Mouse (Mus musculus): ENCODE data around the gene Crybb3. TPM values are rescaled to one million over a fixed set of nuclear protein-coding genes. Genes with fewer than 3 reads are reported as not detected.

Crybb3 gene
- polyA plus RNA-seq, 1 experiment from 2014 or later: 0.68 TPM

DNA sequence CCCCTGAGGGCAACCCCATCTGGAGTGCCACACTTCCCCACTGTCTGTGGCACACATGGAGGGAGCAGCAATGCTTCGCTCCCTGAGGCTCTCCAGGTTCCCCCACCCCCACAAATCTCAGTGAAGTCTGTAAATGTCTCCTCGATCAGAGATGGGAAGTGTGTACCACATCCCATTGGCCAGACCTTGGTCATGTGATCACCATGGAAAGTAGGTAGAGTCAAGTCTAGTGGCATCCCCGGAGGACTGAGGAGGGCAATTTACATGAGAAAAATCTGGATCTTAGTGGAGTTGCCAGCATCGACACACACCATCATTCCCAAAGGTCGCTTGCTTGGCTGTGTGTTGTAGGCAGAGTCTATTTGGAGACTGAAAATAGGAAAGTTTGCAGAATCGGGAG lies 42.8 kb downstream of the Crybb3 start:
- H3K9ac ChIP-seq: no peak overlapping the region
- no peaks in the 10 kb centered on the region for H3K27me3 ChIP-seq
- peaks cover 41% of the 10 kb centered on the region for H3K4me1 ChIP-seq (replicated peaks)
- H3K36me3 ChIP-seq: no peaks in the 10 kb centered on the region
- no peak overlapping the region for H3K27ac ChIP-seq
- 74% methylated on average over 6 of the region's 6 CpGs for WGBS
- H3K9me3 ChIP-seq: no peaks in the 10 kb centered on the region
- no peak for ATAC-seq (ENCODE audit: low FRiP score)
- H3K4me2 ChIP-seq: no peak overlapping the region
- no peak overlapping the region for H3K4me3 ChIP-seq

DNA sequence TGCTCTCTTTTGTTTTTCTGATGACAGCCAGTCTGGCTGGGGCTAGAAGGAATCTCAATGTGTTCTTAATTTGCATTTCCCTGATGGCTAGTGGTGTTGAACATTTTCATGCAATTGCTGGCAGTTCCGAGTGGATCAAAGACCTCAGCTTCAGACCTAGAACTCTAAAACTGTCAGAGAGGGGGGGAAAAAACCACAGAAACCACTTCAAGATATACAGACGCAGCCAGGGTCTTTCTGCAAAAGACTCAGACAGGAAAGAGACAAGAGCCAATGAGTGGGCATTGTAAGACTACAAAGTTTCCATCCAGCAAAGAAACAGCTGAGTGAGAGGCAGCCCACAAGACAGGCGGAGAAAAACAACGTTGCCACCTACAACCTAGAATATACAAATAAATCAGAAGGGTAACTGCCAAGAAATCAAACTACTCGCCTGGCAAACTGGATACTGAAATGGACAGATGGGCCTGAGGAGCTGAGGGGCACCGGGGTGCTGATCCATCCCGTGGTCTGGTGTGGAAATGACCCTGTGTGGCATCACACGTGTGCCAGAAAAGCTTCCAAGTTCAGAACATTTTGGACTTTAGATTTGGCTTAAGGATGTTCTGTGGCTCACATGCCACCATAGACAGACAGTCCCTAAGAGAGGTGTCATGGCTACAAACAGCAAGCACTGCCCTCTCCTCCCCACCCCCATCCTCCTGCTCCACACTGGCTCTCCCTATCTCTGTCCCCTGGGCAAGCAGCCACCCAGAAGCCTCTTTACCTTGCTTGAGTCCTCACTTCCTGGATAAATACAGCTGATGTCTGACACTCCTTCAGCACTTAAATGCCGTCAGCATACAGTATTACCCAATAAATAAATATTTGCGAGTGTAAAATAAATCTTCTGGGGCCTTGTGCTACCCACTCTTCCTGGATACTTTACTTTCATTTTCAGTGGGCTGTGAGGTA lies 46.0 kb downstream of the Crybb3 start:
- no peak for ATAC-seq (ENCODE audit: low FRiP score)
- 65% methylated on average over 10 of the region's 10 CpGs for WGBS
- Histone ChIP-seq H3K9ac (no peak overlapping the region), H3K27me3 (no peaks in the 10 kb centered on the region), H3K9me3 (no peaks in the 10 kb centered on the region), H3K4me2 (no peak overlapping the region), H3K4me1 (replicated peaks) (peaks cover 30% of the 10 kb centered on the region), H3K36me3 (no peaks in the 10 kb centered on the region), H3K27ac (peak overlapping the region; percentile 20), H3K4me3 (no peak overlapping the region)

DNA sequence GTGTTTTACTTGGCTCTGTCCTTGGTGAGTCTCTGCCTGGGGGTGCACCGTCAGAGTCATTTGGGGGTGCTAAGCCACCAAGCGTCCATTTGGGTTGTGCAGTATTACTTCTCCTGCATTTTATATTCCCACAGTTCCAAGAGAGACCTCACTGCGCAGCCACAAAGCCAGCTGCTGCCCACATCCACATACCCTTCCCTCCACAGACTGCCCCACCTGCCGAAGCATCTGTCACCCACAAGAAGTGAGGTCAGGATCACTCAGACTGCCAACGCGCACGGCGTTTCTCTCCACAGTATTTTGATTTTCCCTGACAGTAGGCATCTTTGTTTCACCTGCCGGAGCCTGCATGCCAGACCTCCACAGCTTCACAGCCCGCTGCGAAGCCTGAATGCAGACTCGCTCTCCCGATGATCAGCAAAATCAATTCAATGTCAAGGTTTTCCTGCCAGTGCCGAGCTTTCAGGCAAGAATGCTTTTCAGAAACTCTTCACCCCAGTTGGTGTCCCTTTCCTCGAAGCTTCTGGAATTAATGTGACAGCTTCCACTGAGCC lies 50.1 kb downstream of the Crybb3 start:
- no peak for ATAC-seq (ENCODE audit: low FRiP score)
- Histone ChIP-seq H3K9ac (peak overlapping the region; percentile 53; the same call in 1 of the 2 replicates), H3K27ac (peak overlapping the region; percentile 67), H3K36me3 (no peaks in the 10 kb centered on the region), H3K4me3 (no peak overlapping the region), H3K27me3 (no peaks in the 10 kb centered on the region), H3K9me3 (no peaks in the 10 kb centered on the region), H3K4me2 (0 out of 2 replicates have a peak overlapping the region, but pooled peaks have one; percentile 27), H3K4me1 (replicated peaks) (peaks cover 30% of the 10 kb centered on the region)
- 40% methylated on average over 15 of the region's 15 CpGs for WGBS

DNA sequence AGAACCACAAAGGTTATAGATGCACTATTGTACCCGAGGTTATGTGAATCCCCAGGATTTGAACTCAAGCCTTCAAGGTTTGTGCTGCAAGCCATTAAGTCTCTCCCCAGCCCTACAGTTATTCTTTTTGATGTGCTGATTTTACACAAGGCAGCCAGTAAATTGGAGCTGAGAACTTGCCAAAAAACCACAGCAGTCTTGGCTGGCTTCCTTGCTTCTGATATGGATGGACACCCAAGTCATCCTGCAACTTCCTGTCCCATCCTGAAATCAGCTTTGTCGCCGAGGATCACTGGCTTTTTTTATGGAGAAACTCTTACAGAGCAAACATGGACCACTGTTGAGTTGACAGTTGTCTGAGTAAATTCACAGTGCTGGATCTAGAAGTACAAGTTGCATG lies 51.3 kb downstream of the Crybb3 start:
- Histone ChIP-seq H3K9ac (no peak overlapping the region), H3K4me3 (no peak overlapping the region), H3K9me3 (no peaks in the 10 kb centered on the region), H3K4me1 (replicated peaks) (peaks cover 20% of the 10 kb centered on the region), H3K27me3 (no peaks in the 10 kb centered on the region), H3K27ac (no peak overlapping the region), H3K4me2 (no peak overlapping the region), H3K36me3 (no peaks in the 10 kb centered on the region)
- 77% methylated on average over 3 of the region's 3 CpGs for WGBS
- ATAC-seq (ENCODE audit: low FRiP score): no peak

DNA sequence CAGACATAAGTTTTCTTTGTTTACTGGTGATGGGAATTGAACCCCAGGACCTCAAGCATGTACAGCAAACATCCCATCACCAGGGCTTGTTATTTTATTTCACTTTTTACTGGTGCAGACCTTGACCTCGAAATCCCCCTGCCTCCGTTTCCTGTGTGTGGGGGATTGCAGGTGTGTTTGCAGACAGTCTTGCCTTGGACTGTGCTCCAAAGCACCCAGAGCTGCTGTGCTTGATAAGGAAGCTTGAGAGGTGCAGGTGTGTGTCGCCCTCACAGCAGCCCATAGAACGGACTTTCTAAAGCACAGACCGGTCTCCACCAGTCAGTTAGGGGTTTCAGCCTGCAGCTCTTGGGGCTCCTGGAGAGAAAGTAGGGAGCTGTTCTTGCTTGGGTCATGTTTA lies 54.7 kb downstream of the Crybb3 start:
- Histone ChIP-seq H3K4me1 (replicated peaks) (peaks cover 32% of the 10 kb centered on the region), H3K9me3 (no peaks in the 10 kb centered on the region), H3K27ac (no peak overlapping the region), H3K27me3 (no peaks in the 10 kb centered on the region), H3K9ac (no peak overlapping the region), H3K4me3 (no peak overlapping the region), H3K36me3 (no peaks in the 10 kb centered on the region), H3K4me2 (no peak overlapping the region)
- 91% methylated on average over 5 of the region's 5 CpGs for WGBS
- ATAC-seq (ENCODE audit: low FRiP score): no peak

Other genes starting within 250 kb of the Crybb3 start
- 1.1 and 1.6 TPM in 2 replicates for gene Myo18b, start 185.2 kb downstream of the Crybb3 start, polyA plus RNA-seq (2015; fragmentation: Nextera tagmentation; extraction: Ambion mirVana)
- 15.8 and 16.8 TPM in 2 replicates for gene Grk3, start 65.8 kb downstream of the Crybb3 start, polyA plus RNA-seq (2015; fragmentation: Nextera tagmentation; extraction: Ambion mirVana)
- not detected in 2 replicates for gene Crybb2, start 11.5 kb downstream of the Crybb3 start, polyA plus RNA-seq (2015; fragmentation: Nextera tagmentation; extraction: Ambion mirVana)
- 2.4 and 2.7 TPM in 2 replicates for gene 2900026A02Rik, start 139.7 kb upstream of the Crybb3 start, polyA plus RNA-seq (2015; fragmentation: Nextera tagmentation; extraction: Ambion mirVana)
- not detected in 2 replicates for gene Tmem211, start 145.3 kb upstream of the Crybb3 start, polyA plus RNA-seq (2015; fragmentation: Nextera tagmentation; extraction: Ambion mirVana)
- gene Sgsm1, start 229.2 kb upstream of the Crybb3 start, polyA plus RNA-seq (2015; fragmentation: Nextera tagmentation; extraction: Ambion mirVana): 14.2 and 14.5 TPM in 2 replicates

All from hindbrain, embryonic 13.5 days (tissue).